ENCODE assay signal across 8 mouse cellular contexts in genomic region chr16:8737666-8738541, GRCm38 (mm10). TPM values are rescaled to one million over a fixed set of nuclear protein-coding genes. Genes with fewer than 3 reads are reported as not detected.
DNase-seq lines count a peak whose midpoint lies in the region; ATAC-seq and TF ChIP-seq lines count a peak whose summit lies in the region.

No protein-coding gene starts in this region.

- DNase-seq in spleen, adult 18-20 months = peak; percentile 41 to 50
- DNase-seq in spleen, adult 12 weeks (ENCODE audit: low spot score) = no peak
- DNase-seq in cerebellum, adult 9-11 months = peak; percentile 54
- DNase-seq in gastrocnemius, postnatal 25 days = peak; percentile 28
- DNase-seq in lung, postnatal 0 days (ENCODE audit: low spot score) = peak; percentile 48
- DNase-seq in right cerebral cortex, postnatal 4 days = peak; percentile 25

- TF ChIP-seq EP300 in lung, postnatal 0 days (IDR thresholded peaks at IDR 0.05) = no peak

- WGBS in intestine, embryonic 16.5 days = under 1% methylated on average over 95 of the region's 110 CpGs
- WGBS in lung, postnatal 0 days = under 1% methylated on average over 59 of the region's 110 CpGs

- no peaks in the 10 kb centered on the region for H3K27me3 ChIP-seq in intestine, embryonic 16.5 days (replicated peaks; ENCODE audit: control insufficient read depth, insufficient read depth, low read length)
- no peaks in the 10 kb centered on the region for H3K27me3 ChIP-seq in lung, postnatal 0 days (replicated peaks; ENCODE audit: insufficient read depth, low read length)

- peak overlapping the region; percentile 96 for H3K9ac ChIP-seq in intestine, embryonic 16.5 days (ENCODE audit: low read depth, low read length)
- peak overlapping the region; percentile 90 for H3K9ac ChIP-seq in lung, postnatal 0 days (replicated peaks; ENCODE audit: low read depth)

- no peaks in the 10 kb centered on the region for H3K9me3 ChIP-seq in intestine, embryonic 16.5 days (ENCODE audit: control insufficient read depth, low read length)
- no peaks in the 10 kb centered on the region for H3K9me3 ChIP-seq in lung, postnatal 0 days (ENCODE audit: low read length)

- TF ChIP-seq CTCF in lung, postnatal 0 days (IDR thresholded peaks at IDR 0.05) = no peak

- no peaks in the 10 kb centered on the region for H3K36me3 ChIP-seq in intestine, embryonic 16.5 days (ENCODE audit: control insufficient read depth, insufficient read depth, low read length)
- H3K36me3 ChIP-seq in lung, postnatal 0 days (ENCODE audit: insufficient read depth, low read length) = no peaks in the 10 kb centered on the region

- H3K4me2 ChIP-seq in intestine, embryonic 16.5 days (ENCODE audit: low read depth, low read length) = peak overlapping the region; percentile 92
- H3K4me2 ChIP-seq in lung, postnatal 0 days (replicated peaks; ENCODE audit: low read depth, low read length) = peak overlapping the region; percentile 99

- H3K4me1 ChIP-seq in intestine, embryonic 16.5 days (ENCODE audit: control insufficient read depth, insufficient read depth, low read length) = peaks cover 25% of the 10 kb centered on the region
- peaks cover 18% of the 10 kb centered on the region; the same call in 1 of the 2 replicates for H3K4me1 ChIP-seq in lung, postnatal 0 days (ENCODE audit: insufficient read depth, low read depth, low read length)

- peak overlapping the region; percentile 98 for H3K4me3 ChIP-seq in intestine, embryonic 16.5 days (ENCODE audit: low read length)
- peak overlapping the region; percentile 93 for H3K4me3 ChIP-seq in lung, postnatal 0 days (ENCODE audit: low read depth, low read length)

- peak; percentile 58 for ATAC-seq in intestine, embryonic 16.5 days
- peak; percentile 10 for ATAC-seq in lung, postnatal 0 days
- ATAC-seq in erythroid progenitor cell, adult 5-6 weeks (replicated peaks; ENCODE audit: low FRiP score, poor library complexity, severe bottlenecking) = no peak

- H3K27ac ChIP-seq in intestine, embryonic 16.5 days (ENCODE audit: low read length) = peak overlapping the region; percentile 96
- H3K27ac ChIP-seq in lung, postnatal 0 days (ENCODE audit: low read length) = peak overlapping the region; percentile 97

RNA-seq across cellular contexts. Expression of gene Usp7, which starts 54.2 kb away (rescaled TPM):
- total RNA-seq in gastrocnemius, postnatal 25 days (2021) = 10 to 100 TPM; 49.3 to 49.4 TPM
- 16.1 and 19.1 TPM in 2 replicates for polyA plus RNA-seq in intestine, embryonic 16.5 days (2015; fragmentation: Nextera tagmentation; extraction: Ambion mirVana)
- 16.5 and 17.6 TPM in 2 replicates for polyA plus RNA-seq in lung, postnatal 0 days (2015; fragmentation: Nextera tagmentation; extraction: Ambion mirVana)
- 742 and 897 TPM in 2 replicates for total RNA-seq in erythroid progenitor cell, adult 5-6 weeks (2015; ENCODE audit: low replicate concordance)
- 1,089 and 1,449 TPM in 2 replicates for total RNA-seq in erythroid progenitor cell, adult 5-6 weeks (2017; ENCODE audit: low replicate concordance)

RNA-seq across cellular contexts. Expression of gene Gm5767, which starts 57.3 kb away (rescaled TPM):
- not detected for total RNA-seq in gastrocnemius, postnatal 25 days (2021)
- polyA plus RNA-seq in intestine, embryonic 16.5 days (2015; fragmentation: Nextera tagmentation; extraction: Ambion mirVana) = not detected in 2 replicates
- not detected in 2 replicates for polyA plus RNA-seq in lung, postnatal 0 days (2015; fragmentation: Nextera tagmentation; extraction: Ambion mirVana)
- not detected in 2 replicates for total RNA-seq in erythroid progenitor cell, adult 5-6 weeks (2015; ENCODE audit: low replicate concordance)
- total RNA-seq in erythroid progenitor cell, adult 5-6 weeks (2017; ENCODE audit: low replicate concordance) = not detected in 2 replicates

Comparison
In these comparisons a context has a peak if more than half of its experiments do, and no peak if none do; other contexts are left out.
1. RNA of gene Usp7, which starts 54.2 kb away (total RNA-seq): 742 to 1,449 TPM in erythroid progenitor cell, adult 5-6 weeks; 49.3 to 49.4 TPM in gastrocnemius, postnatal 25 days; every median in the first group is over 10 times any median in the second.